Mouse (Mus musculus): ENCODE measurements around the gene Bbof1. TPM values are rescaled to one million over a fixed set of nuclear protein-coding genes. Genes with fewer than 3 reads are reported as not detected.
A peak's percentile ranks its signal among the peaks of the same experiment; 100 is the strongest.

The Bbof1 gene
- polyA plus RNA-seq, 1 experiment from 2014 or later, result 0.53 TPM

GRCm38 (mm10) chr12:84468701-84469100 is 59.8 kb downstream of the Bbof1 start:
- TF ChIP-seq CTCF (IDR thresholded peaks at IDR 0.05; ENCODE audit: low read depth), result peak; percentile 81
- Histone ChIP-seq H3K4me2 (replicated peaks; ENCODE audit: low read depth) (no peak overlapping the region), H3K27ac (ENCODE audit: low read depth, low read length) (no peak overlapping the region), H3K4me3 (ENCODE audit: low read depth, low read length) (no peak overlapping the region), H3K4me1 (replicated peaks; ENCODE audit: control insufficient read depth, insufficient read depth, low read length) (no peaks in the 10 kb centered on the region), H3K27me3 (replicated peaks; ENCODE audit: control insufficient read depth, insufficient read depth, low read length) (no peaks in the 10 kb centered on the region), H3K9me3 (ENCODE audit: control insufficient read depth) (no peaks in the 10 kb centered on the region), H3K36me3 (ENCODE audit: control insufficient read depth, insufficient read depth) (peaks cover 17% of the 10 kb centered on the region), H3K9ac (ENCODE audit: low read depth, low read length) (no peak overlapping the region)
- WGBS, result 4% methylated on average over 1 of the region's 1 CpGs
- ATAC-seq, result no peak

- no peak for ATAC-seq
- H3K36me3 ChIP-seq (ENCODE audit: control insufficient read depth, insufficient read depth), result peaks cover 3% of the 10 kb centered on the region; the same call in 1 of the 2 replicates
- TF ChIP-seq CTCF (IDR thresholded peaks at IDR 0.05; ENCODE audit: low read depth), result no peak
- H3K9ac ChIP-seq (ENCODE audit: low read depth, low read length), result no peak overlapping the region
- H3K4me2 ChIP-seq (replicated peaks; ENCODE audit: low read depth), result no peak overlapping the region
- no peak overlapping the region for H3K27ac ChIP-seq (ENCODE audit: low read depth, low read length)
- H3K4me3 ChIP-seq (ENCODE audit: low read depth, low read length), result no peak overlapping the region
- peaks cover 5% of the 10 kb centered on the region; the same call in 1 of the 2 replicates for H3K4me1 ChIP-seq (replicated peaks; ENCODE audit: control insufficient read depth, insufficient read depth, low read length)
- H3K27me3 ChIP-seq (replicated peaks; ENCODE audit: control insufficient read depth, insufficient read depth, low read length), result no peaks in the 10 kb centered on the region
- 81% methylated on average over 7 of the region's 7 CpGs for WGBS
- H3K9me3 ChIP-seq (ENCODE audit: control insufficient read depth), result no peaks in the 10 kb centered on the region
These were observed 70.1 kb downstream of the Bbof1 start for GRCm38 (mm10) chr12:84478937-84479336.

- no peak overlapping the region for H3K27ac ChIP-seq (ENCODE audit: low read depth, low read length)
- no peak overlapping the region for H3K9ac ChIP-seq (ENCODE audit: low read depth, low read length)
- no peak for TF ChIP-seq CTCF (IDR thresholded peaks at IDR 0.05; ENCODE audit: low read depth)
- H3K36me3 ChIP-seq (ENCODE audit: control insufficient read depth, insufficient read depth), result no peaks in the 10 kb centered on the region; the same call in 1 of the 2 replicates
- no peaks in the 10 kb centered on the region for H3K9me3 ChIP-seq (ENCODE audit: control insufficient read depth)
- no peak overlapping the region for H3K4me2 ChIP-seq (replicated peaks; ENCODE audit: low read depth)
- WGBS, result 54% methylated on average over 2 of the region's 2 CpGs
- no peaks in the 10 kb centered on the region for H3K27me3 ChIP-seq (replicated peaks; ENCODE audit: control insufficient read depth, insufficient read depth, low read length)
- no peak overlapping the region for H3K4me3 ChIP-seq (ENCODE audit: low read depth, low read length)
- ATAC-seq, result no peak
- peaks cover 5% of the 10 kb centered on the region; the same call in 1 of the 2 replicates for H3K4me1 ChIP-seq (replicated peaks; ENCODE audit: control insufficient read depth, insufficient read depth, low read length)
These were observed 72.4 kb downstream of the Bbof1 start for GRCm38 (mm10) chr12:84481251-84481650.

DNA sequence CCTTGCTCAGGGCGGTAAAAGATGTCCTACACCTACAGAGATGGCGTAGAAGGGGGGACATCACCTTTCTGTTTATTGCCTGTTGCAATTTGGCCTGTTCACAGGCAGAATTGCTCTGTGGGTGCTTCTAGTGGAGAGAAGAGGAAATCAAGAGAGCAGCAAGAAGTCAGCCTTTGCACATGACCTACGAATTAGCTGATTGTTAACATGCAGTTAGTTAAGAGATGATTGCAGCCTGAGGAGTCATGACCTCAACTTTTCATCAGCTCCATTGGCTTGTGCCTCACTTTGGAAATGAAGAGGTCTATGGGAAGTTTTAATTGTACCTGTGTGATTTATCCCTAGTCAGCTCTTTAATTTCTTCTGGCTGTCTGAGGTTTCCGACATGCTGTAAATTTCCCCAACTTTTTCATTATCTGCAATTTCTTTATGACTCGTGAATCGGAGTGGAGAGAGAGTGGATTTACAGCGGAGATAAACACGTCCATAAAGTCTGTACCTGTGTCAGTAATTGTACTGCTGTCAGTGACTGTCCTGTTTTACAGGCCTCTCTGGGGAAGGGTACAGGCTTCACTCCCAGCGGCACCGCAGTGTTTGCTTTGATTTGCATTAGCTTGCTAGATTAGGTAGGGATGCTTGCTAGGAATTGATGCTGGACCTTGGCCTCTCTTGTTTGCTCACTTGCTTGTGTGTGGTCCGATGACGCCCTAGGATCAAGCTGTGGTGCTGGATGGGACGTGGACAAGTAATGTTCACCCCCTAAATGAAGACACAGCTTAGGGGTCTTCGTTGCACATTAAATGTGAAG is 74.1 kb downstream of the Bbof1 start:
- Histone ChIP-seq H3K4me3 (ENCODE audit: low read depth, low read length) (no peak overlapping the region), H3K27me3 (replicated peaks; ENCODE audit: control insufficient read depth, insufficient read depth, low read length) (no peaks in the 10 kb centered on the region), H3K36me3 (ENCODE audit: control insufficient read depth, insufficient read depth) (no peaks in the 10 kb centered on the region; the same call in 1 of the 2 replicates), H3K4me1 (replicated peaks; ENCODE audit: control insufficient read depth, insufficient read depth, low read length) (peaks cover 9% of the 10 kb centered on the region; the same call in 1 of the 2 replicates), H3K9me3 (ENCODE audit: control insufficient read depth) (no peaks in the 10 kb centered on the region), H3K4me2 (replicated peaks; ENCODE audit: low read depth) (0 out of 2 replicates have a peak overlapping the region, but pooled peaks have one; percentile 21), H3K27ac (ENCODE audit: low read depth, low read length) (no peak overlapping the region; the same call in 1 of the 2 replicates), H3K9ac (ENCODE audit: low read depth, low read length) (no peak overlapping the region)
- 44% methylated on average over 14 of the region's 14 CpGs for WGBS
- ATAC-seq, result peak; percentile 79
- peak; percentile 20; the same call in 1 of the 2 replicates for TF ChIP-seq CTCF (IDR thresholded peaks at IDR 0.05; ENCODE audit: low read depth)

- Histone ChIP-seq H3K4me3 (ENCODE audit: low read depth, low read length) (no peak overlapping the region), H3K4me1 (replicated peaks; ENCODE audit: control insufficient read depth, insufficient read depth, low read length) (peaks cover 9% of the 10 kb centered on the region; the same call in 1 of the 2 replicates), H3K27ac (ENCODE audit: low read depth, low read length) (no peak overlapping the region), H3K9me3 (ENCODE audit: control insufficient read depth) (no peaks in the 10 kb centered on the region), H3K4me2 (replicated peaks; ENCODE audit: low read depth) (no peak overlapping the region), H3K36me3 (ENCODE audit: control insufficient read depth, insufficient read depth) (no peaks in the 10 kb centered on the region; the same call in 1 of the 2 replicates), H3K27me3 (replicated peaks; ENCODE audit: control insufficient read depth, insufficient read depth, low read length) (no peaks in the 10 kb centered on the region), H3K9ac (ENCODE audit: low read depth, low read length) (no peak overlapping the region)
- 14% methylated on average over 8 of the region's 8 CpGs for WGBS
- no peak for ATAC-seq
- no peak for TF ChIP-seq CTCF (IDR thresholded peaks at IDR 0.05; ENCODE audit: low read depth)
These were observed 78.6 kb downstream of the Bbof1 start for GRCm38 (mm10) chr12:84487324-84488056.

Other genes starting within 250 kb of the Bbof1 start
- gene Elmsan1, start 190.2 kb upstream of the Bbof1 start, polyA plus RNA-seq (2015; fragmentation: Nextera tagmentation; extraction: Ambion mirVana), result 4.4 and 4.9 TPM in 2 replicates
- 35.3 and 41.2 TPM in 2 replicates for gene Ptgr2, start 123.8 kb upstream of the Bbof1 start, polyA plus RNA-seq (2015; fragmentation: Nextera tagmentation; extraction: Ambion mirVana)
- gene Zfp410, start 92.2 kb upstream of the Bbof1 start, polyA plus RNA-seq (2015; fragmentation: Nextera tagmentation; extraction: Ambion mirVana), result 34.2 and 34.5 TPM in 2 replicates
- 21.5 and 23.2 TPM in 2 replicates for gene Coq6, start 47.4 kb upstream of the Bbof1 start, polyA plus RNA-seq (2015; fragmentation: Nextera tagmentation; extraction: Ambion mirVana)
- gene Fam161b, start 47.2 kb upstream of the Bbof1 start, polyA plus RNA-seq (2015; fragmentation: Nextera tagmentation; extraction: Ambion mirVana), result 0.91 and 1.4 TPM in 2 replicates
- gene Entpd5, start within 50 bp of the Bbof1 start, polyA plus RNA-seq (2015; fragmentation: Nextera tagmentation; extraction: Ambion mirVana), result 54.4 and 56.5 TPM in 2 replicates
- gene Rnf113a2, start 8.1 kb downstream of the Bbof1 start, polyA plus RNA-seq (2015; fragmentation: Nextera tagmentation; extraction: Ambion mirVana), result 17.4 and 18.7 TPM in 2 replicates
- gene Aldh6a1, start 41.9 kb downstream of the Bbof1 start, polyA plus RNA-seq (2015; fragmentation: Nextera tagmentation; extraction: Ambion mirVana), result 13.5 and 15.4 TPM in 2 replicates
- gene Lin52, start 42.4 kb downstream of the Bbof1 start, polyA plus RNA-seq (2015; fragmentation: Nextera tagmentation; extraction: Ambion mirVana), result 7.9 and 8.0 TPM in 2 replicates
- not detected in 2 replicates for gene Vsx2, start 160.7 kb downstream of the Bbof1 start, polyA plus RNA-seq (2015; fragmentation: Nextera tagmentation; extraction: Ambion mirVana)
- 16.8 and 20.4 TPM in 2 replicates for gene Abcd4, start 208.3 kb downstream of the Bbof1 start, polyA plus RNA-seq (2015; fragmentation: Nextera tagmentation; extraction: Ambion mirVana)
- not detected in 2 replicates for gene Vrtn, start 231.9 kb downstream of the Bbof1 start, polyA plus RNA-seq (2015; fragmentation: Nextera tagmentation; extraction: Ambion mirVana)

Data from intestine, postnatal 0 days (tissue).